Mouse (Mus musculus): Measurements from ENCODE around the gene Ano4. TPM values are rescaled to one million over a fixed set of nuclear protein-coding genes. Genes with fewer than 3 reads are reported as not detected.
A peak's percentile ranks its signal among the peaks of the same experiment; 100 is the strongest.

The Ano4 gene
- polyA plus RNA-seq, 1 experiment from 2014 or later, result 0.40 TPM

GRCm38 (mm10) chr10:89370051-89370450 is 25.5 kb upstream of the Ano4 start:
- Histone ChIP-seq H3K27ac (replicated peaks) (no peak overlapping the region), H3K4me1 (replicated peaks; ENCODE audit: control insufficient read depth, insufficient read depth) (no peaks in the 10 kb centered on the region), H3K4me3 (ENCODE audit: low read depth, low read length) (no peak overlapping the region), H3K4me2 (replicated peaks; ENCODE audit: low read depth) (no peak overlapping the region), H3K9ac (ENCODE audit: low read length) (no peak overlapping the region), H3K27me3 (ENCODE audit: control insufficient read depth, insufficient read depth, low read length) (no peaks in the 10 kb centered on the region), H3K36me3 (ENCODE audit: control insufficient read depth, insufficient read depth, low read length) (no peaks in the 10 kb centered on the region), H3K9me3 (ENCODE audit: control insufficient read depth, low read length) (no peaks in the 10 kb centered on the region)
- ATAC-seq (ENCODE audit: low FRiP score, low TSS enrichment) (no peak), DNase-seq (ENCODE audit: low spot score) (no peak)
- TF ChIP-seq EP300 (optimal IDR thresholded peaks at IDR 0.05), result no peak
- TF ChIP-seq CTCF (IDR thresholded peaks at IDR 0.05; ENCODE audit: low read depth), result no peak
- 9% methylated on average over 1 of the region's 1 CpGs for WGBS

GRCm38 (mm10) chr10:89358933-89359332 is 14.4 kb upstream of the Ano4 start:
- Histone ChIP-seq H3K36me3 (ENCODE audit: control insufficient read depth, insufficient read depth, low read length) (no peaks in the 10 kb centered on the region), H3K9ac (ENCODE audit: low read length) (no peak overlapping the region), H3K4me3 (ENCODE audit: low read depth, low read length) (no peak overlapping the region), H3K4me2 (replicated peaks; ENCODE audit: low read depth) (no peak overlapping the region), H3K27ac (replicated peaks) (no peak overlapping the region), H3K27me3 (ENCODE audit: control insufficient read depth, insufficient read depth, low read length) (no peaks in the 10 kb centered on the region), H3K4me1 (replicated peaks; ENCODE audit: control insufficient read depth, insufficient read depth) (no peaks in the 10 kb centered on the region), H3K9me3 (ENCODE audit: control insufficient read depth, low read length) (no peaks in the 10 kb centered on the region)
- WGBS, result 62% methylated on average over 3 of the region's 3 CpGs
- TF ChIP-seq CTCF (IDR thresholded peaks at IDR 0.05; ENCODE audit: low read depth), result no peak
- no peak for TF ChIP-seq EP300 (optimal IDR thresholded peaks at IDR 0.05)
- ATAC-seq (ENCODE audit: low FRiP score, low TSS enrichment) (no peak), DNase-seq (ENCODE audit: low spot score) (no peak)

- H3K4me2 ChIP-seq (replicated peaks; ENCODE audit: low read depth), result no peak overlapping the region
- H3K9ac ChIP-seq (ENCODE audit: low read length), result no peak overlapping the region
- no peaks in the 10 kb centered on the region for H3K9me3 ChIP-seq (ENCODE audit: control insufficient read depth, low read length)
- no peaks in the 10 kb centered on the region for H3K36me3 ChIP-seq (ENCODE audit: control insufficient read depth, insufficient read depth, low read length)
- TF ChIP-seq EP300 (optimal IDR thresholded peaks at IDR 0.05) (no peak), CTCF (IDR thresholded peaks at IDR 0.05; ENCODE audit: low read depth) (no peak)
- no peak overlapping the region for H3K27ac ChIP-seq (replicated peaks)
- H3K4me1 ChIP-seq (replicated peaks; ENCODE audit: control insufficient read depth, insufficient read depth), result no peaks in the 10 kb centered on the region
- 78% methylated on average over 2 of the region's 2 CpGs for WGBS
- no peak for ATAC-seq (ENCODE audit: low FRiP score, low TSS enrichment)
- DNase-seq (ENCODE audit: low spot score), result no peak
- H3K4me3 ChIP-seq (ENCODE audit: low read depth, low read length), result no peak overlapping the region
- no peaks in the 10 kb centered on the region for H3K27me3 ChIP-seq (ENCODE audit: control insufficient read depth, insufficient read depth, low read length)
Observed at GRCm38 (mm10) chr10:89354639-89355038, 10.1 kb upstream of the Ano4 start.

- TF ChIP-seq CTCF (IDR thresholded peaks at IDR 0.05; ENCODE audit: low read depth), result no peak
- TF ChIP-seq EP300 (optimal IDR thresholded peaks at IDR 0.05), result no peak
- H3K27me3 ChIP-seq (ENCODE audit: control insufficient read depth, insufficient read depth, low read length), result no peaks in the 10 kb centered on the region
- no peaks in the 10 kb centered on the region for H3K36me3 ChIP-seq (ENCODE audit: control insufficient read depth, insufficient read depth, low read length)
- H3K27ac ChIP-seq (replicated peaks), result no peak overlapping the region
- H3K4me3 ChIP-seq (ENCODE audit: low read depth, low read length), result no peak overlapping the region
- no peak overlapping the region for H3K9ac ChIP-seq (ENCODE audit: low read length)
- no peak overlapping the region for H3K4me2 ChIP-seq (replicated peaks; ENCODE audit: low read depth)
- ATAC-seq (ENCODE audit: low FRiP score, low TSS enrichment) (no peak), DNase-seq (ENCODE audit: low spot score) (no peak)
- WGBS, result 65% methylated on average over 11 of the region's 11 CpGs
- H3K9me3 ChIP-seq (ENCODE audit: control insufficient read depth, low read length), result no peaks in the 10 kb centered on the region
- H3K4me1 ChIP-seq (replicated peaks; ENCODE audit: control insufficient read depth, insufficient read depth), result no peaks in the 10 kb centered on the region
Observed at GRCm38 (mm10) chr10:89351416-89351815, 6.9 kb upstream of the Ano4 start.

GRCm38 (mm10) chr10:89345606-89346005 is 1.0 kb upstream of the Ano4 start:
- Histone ChIP-seq H3K36me3 (ENCODE audit: control insufficient read depth, insufficient read depth, low read length) (no peaks in the 10 kb centered on the region), H3K9me3 (ENCODE audit: control insufficient read depth, low read length) (no peaks in the 10 kb centered on the region), H3K4me2 (replicated peaks; ENCODE audit: low read depth) (no peak overlapping the region), H3K4me1 (replicated peaks; ENCODE audit: control insufficient read depth, insufficient read depth) (no peaks in the 10 kb centered on the region), H3K27ac (replicated peaks) (no peak overlapping the region), H3K27me3 (ENCODE audit: control insufficient read depth, insufficient read depth, low read length) (no peaks in the 10 kb centered on the region; the same call in 1 of the 2 replicates), H3K4me3 (ENCODE audit: low read depth, low read length) (no peak overlapping the region), H3K9ac (ENCODE audit: low read length) (no peak overlapping the region)
- 65% methylated on average over 6 of the region's 6 CpGs for WGBS
- ATAC-seq (ENCODE audit: low FRiP score, low TSS enrichment) (no peak), DNase-seq (ENCODE audit: low spot score) (no peak)
- TF ChIP-seq EP300 (optimal IDR thresholded peaks at IDR 0.05) (no peak), CTCF (IDR thresholded peaks at IDR 0.05; ENCODE audit: low read depth) (no peak)

- Histone ChIP-seq H3K4me1 (replicated peaks; ENCODE audit: control insufficient read depth, insufficient read depth) (no peaks in the 10 kb centered on the region), H3K4me3 (ENCODE audit: low read depth, low read length) (peak overlapping the region; percentile 49), H3K36me3 (ENCODE audit: control insufficient read depth, insufficient read depth, low read length) (no peaks in the 10 kb centered on the region), H3K4me2 (replicated peaks; ENCODE audit: low read depth) (peak overlapping the region; percentile 90), H3K27ac (replicated peaks) (no peak overlapping the region), H3K9ac (ENCODE audit: low read length) (peak overlapping the region; percentile 51; the same call in 1 of the 2 replicates), H3K27me3 (ENCODE audit: control insufficient read depth, insufficient read depth, low read length) (no peaks in the 10 kb centered on the region; the same call in 1 of the 2 replicates), H3K9me3 (ENCODE audit: control insufficient read depth, low read length) (no peaks in the 10 kb centered on the region)
- ATAC-seq (ENCODE audit: low FRiP score, low TSS enrichment) (no peak), DNase-seq (ENCODE audit: low spot score) (no peak)
- WGBS, result 50% methylated on average over 4 of the region's 4 CpGs
- TF ChIP-seq CTCF (IDR thresholded peaks at IDR 0.05; ENCODE audit: low read depth) (0 out of 2 replicates have a peak, but pooled peaks have one; percentile 5), EP300 (optimal IDR thresholded peaks at IDR 0.05) (no peak)
Observed at GRCm38 (mm10) chr10:89345196-89345533, 603 bp upstream of the Ano4 start.
